Mouse (Mus musculus) embryo, embryonic 10.5 days (tissue): ENCODE data around the gene Wdr46.
"Not testable (repeated sequence)": the region's sequence is repeated elsewhere in the genome, so short reads cannot be mapped to it uniquely, and the experiment has no call there.

Experiments
- DNase-seq: peaks from one replicate; pipeline ENCODE4 v3.0.0-alpha.2; 2015; ENCODE audit warnings: low spot score

Wdr46 gene

DNA sequence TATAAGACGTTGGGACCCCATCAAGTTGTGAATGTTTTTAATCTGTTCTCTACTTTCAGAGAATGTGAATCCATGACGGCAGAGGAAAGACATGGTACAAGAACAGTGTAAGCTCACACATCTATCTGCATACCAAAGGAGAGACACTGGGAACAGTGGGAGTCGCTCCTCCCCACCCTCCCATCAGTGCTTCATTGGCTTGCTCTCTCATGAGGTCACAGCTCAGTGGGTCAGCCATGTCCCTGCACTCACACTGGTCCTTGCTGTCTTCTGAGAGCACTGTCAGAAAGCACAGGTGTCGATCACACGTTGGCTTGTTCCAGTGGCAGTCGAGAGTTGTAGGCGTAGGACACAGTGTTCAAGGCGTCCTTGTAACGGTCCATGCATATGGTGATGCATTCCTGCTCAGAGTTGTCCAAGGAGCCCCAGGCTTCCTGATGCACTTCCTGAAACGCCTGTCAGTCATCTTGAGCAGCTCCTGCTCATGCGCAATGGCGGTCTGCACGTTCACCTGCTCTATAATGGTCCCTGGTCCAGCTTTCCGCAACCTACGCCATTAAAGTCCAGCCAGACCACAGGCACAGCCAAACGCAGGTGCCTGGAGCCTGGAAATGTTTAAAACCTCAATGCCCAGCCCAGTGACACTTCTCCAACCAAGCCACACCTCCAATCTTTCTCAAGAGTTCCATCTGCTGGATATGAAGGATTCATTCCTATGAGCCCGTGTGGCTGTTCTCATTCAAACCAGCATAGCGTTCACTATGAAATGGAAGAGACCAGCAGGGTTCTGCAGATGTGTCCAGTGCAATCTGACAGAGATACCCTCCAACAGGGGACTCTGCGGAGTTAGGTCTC is 39.9 kb downstream of the Wdr46 start:
- no peak for DNase-seq

GRCm38 (mm10) chr17:33981192-33981909 is 40.9 kb downstream of the Wdr46 start:
- DNase-seq, result peak; percentile 97

DNA sequence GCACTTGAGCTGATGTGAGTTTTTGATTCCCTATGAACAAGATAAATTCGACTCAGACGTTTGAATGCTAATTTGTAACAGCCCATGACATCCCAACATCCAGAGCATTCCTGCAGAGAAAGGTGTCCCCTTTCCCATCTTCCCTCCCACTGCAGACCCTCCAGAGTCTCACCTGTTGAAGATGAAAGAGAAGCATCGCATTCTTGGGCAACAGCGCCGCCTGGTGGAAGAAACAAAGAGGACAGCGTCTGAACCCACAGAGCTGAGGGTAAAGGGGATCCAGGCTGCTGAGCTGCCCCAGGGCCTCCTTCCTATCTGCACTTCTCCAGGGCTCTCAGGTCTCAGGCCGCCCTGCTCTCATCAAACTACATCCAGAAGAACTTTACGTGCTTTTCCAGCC is 41.7 kb downstream of the Wdr46 start:
- DNase-seq, result peak; percentile 77

DNA sequence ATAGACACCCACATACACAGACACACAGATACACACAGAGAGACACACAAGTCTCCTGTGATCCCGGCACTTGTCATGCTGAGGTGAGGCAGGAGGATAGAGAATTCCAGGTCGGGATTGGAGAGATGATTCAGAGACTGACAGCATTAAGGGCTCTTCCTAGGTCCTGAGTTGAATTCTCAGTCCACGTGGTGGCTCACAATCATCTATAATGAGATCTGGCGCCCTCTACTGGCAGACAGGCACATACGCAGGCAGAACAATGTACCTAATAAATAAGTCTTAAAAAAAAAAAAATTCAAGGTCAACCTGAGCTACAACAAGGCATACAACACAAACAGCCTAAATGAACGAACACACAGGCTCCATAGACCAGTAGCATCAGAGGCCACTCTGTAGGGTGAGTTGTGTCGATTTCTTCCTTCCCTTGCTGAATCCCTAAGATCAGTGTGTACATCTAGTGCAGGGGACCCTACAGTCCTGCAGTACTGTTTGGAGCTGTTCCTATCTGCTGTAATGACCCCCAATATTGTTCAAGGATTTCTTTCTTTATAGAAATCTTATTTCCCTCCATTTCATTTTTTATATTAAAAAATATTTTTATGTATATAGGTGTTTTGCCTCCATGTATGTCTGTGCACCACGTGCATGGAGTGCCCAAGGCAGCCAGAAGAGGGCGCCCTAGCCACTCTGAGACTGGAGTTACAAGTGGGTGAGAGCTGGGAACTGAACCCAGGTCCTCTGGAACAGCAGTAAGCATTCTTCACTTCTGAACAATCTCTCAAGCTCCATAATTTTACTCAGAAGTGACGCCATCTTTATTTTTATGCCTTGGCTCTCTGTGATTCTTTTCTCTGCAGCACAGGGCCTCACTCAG is 51.6 kb downstream of the Wdr46 start:
- DNase-seq, result peak; percentile 91

DNA sequence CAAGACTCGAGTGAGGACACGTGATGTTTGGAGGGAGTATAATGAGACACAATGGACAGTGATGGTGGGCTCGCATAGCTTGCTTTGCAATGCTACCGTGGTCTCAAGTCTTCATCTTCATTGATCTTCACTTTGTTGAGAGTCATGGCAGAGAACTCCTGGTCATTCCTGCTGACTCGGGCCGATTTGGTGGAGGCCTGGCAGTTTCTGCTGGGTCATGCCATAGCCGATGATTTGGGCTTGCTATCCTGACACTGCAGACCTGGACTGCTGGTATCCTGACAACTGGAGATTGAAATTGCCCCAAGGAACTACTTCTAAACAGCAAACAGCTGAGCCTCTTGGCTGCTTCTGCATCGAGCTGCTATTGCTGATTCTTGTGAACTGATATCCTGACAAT is 54.5 kb downstream of the Wdr46 start:
- no peak for DNase-seq

DNA sequence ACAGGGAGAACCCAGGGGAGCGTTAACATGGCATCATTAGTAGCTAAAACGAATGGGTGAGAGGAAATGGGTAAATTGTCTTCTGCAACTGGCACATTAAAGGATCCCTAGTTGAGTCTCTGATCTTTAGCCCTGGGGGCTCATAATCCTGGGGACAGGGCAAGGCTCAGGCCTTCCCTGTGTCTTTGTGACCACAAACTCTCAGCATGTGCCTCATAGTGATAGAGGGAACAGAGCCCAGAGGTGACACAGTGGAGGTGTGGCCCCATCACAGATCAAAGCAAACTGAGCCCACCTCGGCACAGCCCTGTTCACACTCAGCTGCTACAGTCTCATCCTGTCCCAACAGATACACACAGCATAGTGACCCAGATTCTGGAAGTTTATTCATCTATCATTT is 55.2 kb downstream of the Wdr46 start:
- no peak for DNase-seq

- DNase-seq, result not testable (repeated sequence)
These were observed 56.6 kb downstream of the Wdr46 start for GRCm38 (mm10) chr17:33997025-33997424.

- DNase-seq, result not testable (repeated sequence)
These were observed 58.2 kb downstream of the Wdr46 start for GRCm38 (mm10) chr17:33998697-33999096.
